Mouse (Mus musculus) C2C12 (cell line): ENCODE data around the gene Shb. TPM values are rescaled to one million over a fixed set of nuclear protein-coding genes. Genes with fewer than 3 reads are reported as not detected.
A peak's percentile ranks its signal among the peaks of the same experiment; 100 is the strongest.

Experiments
- H3K27me3 ChIP-seq: one replicate; pipeline ENCODE4 v1.6.1; 2011; ENCODE audit not compliant: control insufficient read depth, insufficient read depth, insufficient read length
- H3K36me3 ChIP-seq: one replicate; pipeline ENCODE4 v1.6.1; 2011; ENCODE audit not compliant: control insufficient read depth, insufficient read depth
- H3K4me3 ChIP-seq: one replicate; pipeline ENCODE4 v1.5.1; 2011; ENCODE audit warnings: mild to moderate bottlenecking, control low read depth; ENCODE audit not compliant: poor library complexity, insufficient read depth, severe bottlenecking
- H3K79me2 ChIP-seq: one replicate; pipeline ENCODE4 v1.6.1; 2011; ENCODE audit not compliant: control insufficient read depth, insufficient read depth
- H3K79me3 ChIP-seq: one replicate; pipeline ENCODE4 v1.6.1; 2011; ENCODE audit warnings: low read depth, control low read depth
- H3ac ChIP-seq: one replicate; pipeline ENCODE3; 2011; ENCODE audit warnings: low read depth; ENCODE audit not compliant: control insufficient read depth, insufficient read length
- CEBPB ChIP-seq: IDR thresholded peaks from one replicate; pipeline ENCODE4 v1.6.1; 2011; ENCODE audit warnings: low read depth, mild to moderate bottlenecking, control low read depth, moderate library complexity
- CTCF ChIP-seq: IDR thresholded peaks from one replicate; pipeline ENCODE4 v1.5.1; 2011; ENCODE audit not compliant: control insufficient read depth, insufficient read depth, insufficient read length
- FOSL1 ChIP-seq: IDR thresholded peaks from one replicate; pipeline ENCODE4 v1.8.0; 2011; ENCODE audit warnings: mild to moderate bottlenecking, low read length; ENCODE audit not compliant: poor library complexity, insufficient read depth, severe bottlenecking
- MAX ChIP-seq: IDR thresholded peaks from one replicate; pipeline ENCODE4 v1.6.1; 2011; ENCODE audit warnings: mild to moderate bottlenecking, control low read depth
- MYOD1 ChIP-seq: IDR thresholded peaks from one replicate; pipeline ENCODE4 v1.6.1; 2011; ENCODE audit warnings: low read depth; ENCODE audit not compliant: control insufficient read depth, insufficient read length
- MYOG ChIP-seq: IDR thresholded peaks from one replicate; pipeline ENCODE4 v1.6.1; 2011; ENCODE audit not compliant: control insufficient read depth, insufficient read length; ENCODE audit errors: extremely low read depth
- USF1 ChIP-seq: IDR thresholded peaks from one replicate; pipeline ENCODE4 v1.6.1; 2011; ENCODE audit warnings: low read depth, mild to moderate bottlenecking, control low read depth, moderate library complexity
- polyA plus RNA-seq: library from polyadenylated mRNA; unstranded; fragments of >200 nt; fragmentation: generic; extraction: Trizol; gene quantifications from one replicate; pipeline ENCODE4 v1.2.1, GENCODE M21; 2012; ENCODE audit warnings: missing spikeins

Gene Shb
- polyA plus RNA-seq, 1 experiment: 35.1 TPM

DNA sequence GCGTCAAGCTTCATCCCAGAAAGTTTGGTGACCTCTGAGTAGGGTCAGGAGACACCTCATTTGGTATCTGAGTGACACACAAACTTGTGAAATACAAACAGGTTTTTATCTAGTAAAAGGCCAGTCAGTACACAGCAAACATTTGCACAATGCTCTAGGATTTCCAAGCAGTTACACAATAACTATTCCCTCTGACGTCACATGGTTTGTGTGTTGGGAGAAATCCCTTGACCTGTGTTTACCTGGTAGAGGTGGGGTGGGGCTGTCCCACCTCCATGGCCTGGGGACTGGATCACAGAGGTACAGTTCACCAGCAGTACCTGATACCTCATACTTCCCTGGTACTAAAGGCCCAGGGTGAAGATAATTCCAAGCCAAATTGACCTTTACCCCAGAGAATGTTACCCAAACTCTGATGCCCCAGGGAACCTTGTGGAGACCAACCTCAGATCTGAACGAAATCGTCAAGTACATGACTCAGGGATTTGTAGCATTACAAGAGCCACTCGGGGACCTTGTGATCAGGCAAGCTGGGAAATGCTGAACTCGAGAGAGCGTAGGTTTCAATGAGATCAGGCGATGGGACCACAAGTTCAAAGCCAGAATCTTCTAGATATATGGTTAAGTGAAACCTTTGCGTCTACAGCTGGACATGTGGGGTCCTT, 118.5 kb downstream of the Shb start:
- Histone ChIP-seq H3K4me3 (no peak overlapping the region), H3K79me3 (no peaks in the 10 kb centered on the region), H3ac (no peak overlapping the region), H3K36me3 (no peaks in the 10 kb centered on the region), H3K79me2 (no peaks in the 10 kb centered on the region), H3K27me3 (no peaks in the 10 kb centered on the region)
- TF ChIP-seq MYOG (no peak), MAX (no peak), MYOD1 (no peak), FOSL1 (no peak), CEBPB (no peak), USF1 (no peak), CTCF (no peak)

DNA sequence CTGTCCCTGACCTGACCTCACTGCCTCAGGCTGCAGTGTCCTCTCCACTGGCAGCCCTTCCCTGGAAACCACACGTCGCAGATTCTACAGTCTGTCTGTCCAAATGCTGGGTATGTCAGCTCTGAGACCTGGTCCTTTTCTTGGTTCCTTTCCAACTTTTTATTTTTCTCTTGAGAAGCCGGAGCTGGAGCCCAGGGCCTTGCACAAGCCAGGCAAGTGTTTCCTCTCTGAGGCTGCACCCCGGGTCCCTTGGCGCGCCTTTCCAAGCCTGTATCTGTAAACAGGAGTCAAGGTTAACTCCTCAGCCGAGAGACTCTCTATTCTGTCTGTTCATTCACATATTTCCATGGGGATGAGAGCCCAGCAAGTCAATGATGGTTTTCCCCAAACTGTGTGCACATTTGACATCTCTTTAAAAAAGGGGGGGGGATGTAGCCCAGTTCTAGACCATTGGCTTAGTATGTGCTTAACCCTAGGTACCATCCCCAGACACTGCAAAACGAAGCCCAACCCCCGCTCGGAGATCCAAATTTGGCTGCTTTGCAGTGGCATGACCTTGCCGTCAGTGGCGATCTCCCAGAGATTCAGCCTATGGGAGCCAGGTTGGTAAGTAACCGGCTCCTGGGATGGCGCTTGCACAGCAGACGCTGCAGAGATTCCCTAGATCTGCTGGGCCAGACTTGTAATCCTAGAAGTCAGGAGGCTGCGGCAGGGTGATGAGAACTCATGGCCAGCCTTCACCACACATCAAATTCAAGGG, 119.7 kb downstream of the Shb start:
- TF ChIP-seq MYOD1 (no peak), CTCF (no peak), USF1 (no peak), MYOG (no peak), CEBPB (no peak), MAX (no peak), FOSL1 (no peak)
- H3K79me3 ChIP-seq: peaks cover 2% of the 10 kb centered on the region
- H3K79me2 ChIP-seq: peaks cover 9% of the 10 kb centered on the region
- H3K4me3 ChIP-seq: no peak overlapping the region
- H3K27me3 ChIP-seq: no peaks in the 10 kb centered on the region
- H3ac ChIP-seq: no peak overlapping the region
- no peaks in the 10 kb centered on the region for H3K36me3 ChIP-seq

DNA sequence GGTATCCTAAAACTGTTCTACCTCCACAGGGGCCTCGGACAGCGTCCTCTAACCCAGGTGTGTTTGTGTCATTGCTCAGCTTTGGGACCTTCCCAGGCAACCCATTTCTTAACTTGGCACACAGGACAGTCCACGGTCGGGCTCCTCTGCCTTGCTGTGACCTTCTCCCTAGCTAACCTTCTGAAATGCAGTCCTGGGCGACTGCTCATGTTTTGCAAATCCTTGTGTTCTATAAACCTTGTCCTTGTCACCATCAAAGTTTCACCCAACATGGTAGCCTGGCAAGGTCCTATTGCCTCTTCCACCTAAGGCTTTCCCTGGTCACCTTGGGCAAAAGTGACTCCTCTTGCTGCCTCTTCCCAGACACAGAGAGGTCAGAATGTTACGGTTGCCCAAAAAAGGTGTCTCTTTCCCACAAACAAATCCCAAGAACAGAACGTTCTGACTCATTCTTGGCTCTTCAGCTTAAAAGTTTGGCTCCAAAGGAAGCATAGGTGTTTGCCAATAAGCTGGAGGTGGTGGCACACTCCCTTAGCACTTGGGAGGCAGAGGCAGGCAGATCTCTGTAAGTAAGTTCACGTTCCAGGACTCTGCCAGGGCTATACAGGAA, 121.0 kb downstream of the Shb start:
- Histone ChIP-seq H3K27me3 (no peaks in the 10 kb centered on the region), H3K36me3 (no peaks in the 10 kb centered on the region), H3K79me3 (peaks cover 11% of the 10 kb centered on the region), H3K79me2 (peaks cover 20% of the 10 kb centered on the region), H3K4me3 (no peak overlapping the region), H3ac (no peak overlapping the region)
- TF ChIP-seq MYOD1 (no peak), MAX (no peak), CEBPB (no peak), FOSL1 (no peak), CTCF (no peak), MYOG (no peak)

DNA sequence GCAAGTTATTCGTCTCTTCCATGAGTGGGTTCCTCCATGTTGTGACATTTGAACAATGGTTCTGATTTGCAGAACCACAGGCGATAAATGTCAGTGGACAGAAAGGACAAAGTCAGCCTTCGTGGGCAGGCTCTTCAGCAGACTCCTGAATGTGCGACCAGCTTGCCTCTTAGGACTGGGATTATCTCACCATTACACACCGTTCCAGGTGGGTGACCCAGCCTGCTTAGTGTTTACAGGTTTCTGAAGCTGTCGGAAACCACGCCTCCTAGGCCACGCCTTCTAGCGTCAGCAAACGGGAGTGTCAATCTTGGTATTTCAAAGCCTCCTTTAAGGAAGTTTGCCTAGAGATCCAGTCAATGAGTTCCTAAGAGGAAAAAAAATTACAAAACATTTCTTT, 123.0 kb downstream of the Shb start:
- H3K27me3 ChIP-seq: no peaks in the 10 kb centered on the region
- no peak overlapping the region for H3K4me3 ChIP-seq
- H3K79me2 ChIP-seq: peaks cover 39% of the 10 kb centered on the region
- TF ChIP-seq FOSL1 (no peak), MAX (no peak)
- H3ac ChIP-seq: no peak overlapping the region
- H3K79me3 ChIP-seq: peaks cover 15% of the 10 kb centered on the region
- H3K36me3 ChIP-seq: no peaks in the 10 kb centered on the region

DNA sequence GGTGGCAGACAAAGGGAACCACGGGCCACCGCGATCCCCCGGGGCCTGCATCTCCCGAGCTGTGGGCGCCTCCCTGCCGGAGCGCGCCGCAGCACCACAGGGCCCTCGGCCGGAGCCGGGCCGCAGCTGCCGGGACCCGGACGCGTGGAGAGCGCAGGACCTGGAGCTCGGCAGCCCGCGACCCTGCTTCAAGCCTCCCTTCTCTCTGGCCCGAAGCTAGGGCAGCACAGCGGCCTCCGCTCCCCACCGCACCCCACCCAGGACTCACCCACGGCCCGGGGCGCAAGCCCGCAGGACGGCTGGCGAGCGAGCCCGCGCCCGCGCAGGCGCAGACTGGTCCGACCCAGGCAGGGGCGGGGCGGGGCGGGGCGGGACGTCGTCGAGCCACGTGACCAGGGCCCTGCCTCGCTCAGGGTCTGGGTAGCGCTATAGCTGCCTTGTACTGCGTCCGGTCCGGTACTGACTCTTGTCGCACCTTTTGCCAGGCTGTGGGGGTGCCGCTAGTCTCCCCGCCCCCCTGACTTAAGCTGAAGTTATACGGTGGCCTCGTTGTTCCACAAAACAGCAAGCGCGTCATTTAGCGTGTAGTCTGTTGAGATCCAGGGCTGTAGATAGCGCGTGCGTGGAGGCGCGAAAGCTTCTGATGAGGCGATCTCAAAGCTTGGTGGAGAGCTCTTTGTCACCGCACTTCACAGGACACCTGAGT, 123.7 kb downstream of the Shb start, which contains the start of gene Slc25a51:
Gene Slc25a51 (minus strand): TSS at position 340 of the 706 bp plus-strand sequence.
- peak within 1 kb of the TSS; percentile 72 for H3K4me3 ChIP-seq
- peaks cover 44% of the 10 kb centered on the region for H3K79me2 ChIP-seq
- no peaks in the 10 kb centered on the region for H3K27me3 ChIP-seq
- peak; percentile 83 for TF ChIP-seq USF1
- no peak for TF ChIP-seq CEBPB
- H3K36me3 ChIP-seq: peaks cover 6% of the 10 kb centered on the region
- peak within 1 kb of the TSS; percentile 65 for H3ac ChIP-seq
- H3K79me3 ChIP-seq: peaks cover 18% of the 10 kb centered on the region

DNA sequence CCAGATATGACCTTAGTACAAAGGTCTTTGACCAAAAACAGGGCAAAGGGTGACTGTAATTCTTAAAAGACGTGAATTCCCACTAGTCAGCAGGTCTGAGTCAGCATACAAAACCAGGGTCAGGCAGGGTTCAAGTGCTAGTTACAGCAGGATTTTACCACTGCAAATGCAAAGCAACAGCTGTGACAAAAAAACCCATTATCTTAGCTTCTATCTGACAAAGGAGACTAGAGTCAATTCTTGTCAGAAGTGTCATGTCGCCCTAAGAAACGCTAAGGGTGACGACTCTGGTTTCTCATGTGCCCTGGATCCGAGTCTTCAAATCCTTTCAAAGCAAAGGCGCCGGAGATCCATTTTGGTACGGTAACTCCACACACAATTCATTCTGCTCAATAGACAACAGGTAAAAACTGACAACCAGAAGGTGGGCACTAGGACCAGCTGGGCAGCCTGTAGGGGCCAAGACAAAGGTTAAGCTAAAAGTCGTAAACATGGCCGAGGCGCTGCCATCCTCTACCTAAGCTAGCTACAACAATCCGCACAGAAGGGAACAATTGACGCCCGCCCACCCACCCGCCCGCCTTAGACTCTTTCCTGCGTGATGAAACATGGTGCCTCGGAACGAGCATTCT, 124.5 kb downstream of the Shb start:
- peak; percentile 16 for TF ChIP-seq MYOD1
- TF ChIP-seq USF1: no peak
- peak overlapping the region; percentile 65 for H3ac ChIP-seq
- H3K4me3 ChIP-seq: peak overlapping the region; percentile 72
- H3K27me3 ChIP-seq: no peaks in the 10 kb centered on the region
- H3K79me3 ChIP-seq: peaks cover 20% of the 10 kb centered on the region
- H3K79me2 ChIP-seq: peaks cover 51% of the 10 kb centered on the region
- H3K36me3 ChIP-seq: peaks cover 14% of the 10 kb centered on the region
